Mouse (Mus musculus) cerebellum, adult 8-10 months (tissue): Measurements from ENCODE around the gene Gins2.

Source experiments
- DNase-seq: peaks from one replicate; pipeline ENCODE4 v3.0.0; 2022

Gene Gins2

GRCm38 (mm10) chr8:120563851-120564837 lies 25.0 kb downstream of the Gins2 start:
- DNase-seq = peak; percentile 68

- no peak for DNase-seq
Observed at GRCm38 (mm10) chr8:120563348-120563724, 25.8 kb downstream of the Gins2 start.

GRCm38 (mm10) chr8:120562680-120563347 lies 26.3 kb downstream of the Gins2 start:
- no peak for DNase-seq

DNA sequence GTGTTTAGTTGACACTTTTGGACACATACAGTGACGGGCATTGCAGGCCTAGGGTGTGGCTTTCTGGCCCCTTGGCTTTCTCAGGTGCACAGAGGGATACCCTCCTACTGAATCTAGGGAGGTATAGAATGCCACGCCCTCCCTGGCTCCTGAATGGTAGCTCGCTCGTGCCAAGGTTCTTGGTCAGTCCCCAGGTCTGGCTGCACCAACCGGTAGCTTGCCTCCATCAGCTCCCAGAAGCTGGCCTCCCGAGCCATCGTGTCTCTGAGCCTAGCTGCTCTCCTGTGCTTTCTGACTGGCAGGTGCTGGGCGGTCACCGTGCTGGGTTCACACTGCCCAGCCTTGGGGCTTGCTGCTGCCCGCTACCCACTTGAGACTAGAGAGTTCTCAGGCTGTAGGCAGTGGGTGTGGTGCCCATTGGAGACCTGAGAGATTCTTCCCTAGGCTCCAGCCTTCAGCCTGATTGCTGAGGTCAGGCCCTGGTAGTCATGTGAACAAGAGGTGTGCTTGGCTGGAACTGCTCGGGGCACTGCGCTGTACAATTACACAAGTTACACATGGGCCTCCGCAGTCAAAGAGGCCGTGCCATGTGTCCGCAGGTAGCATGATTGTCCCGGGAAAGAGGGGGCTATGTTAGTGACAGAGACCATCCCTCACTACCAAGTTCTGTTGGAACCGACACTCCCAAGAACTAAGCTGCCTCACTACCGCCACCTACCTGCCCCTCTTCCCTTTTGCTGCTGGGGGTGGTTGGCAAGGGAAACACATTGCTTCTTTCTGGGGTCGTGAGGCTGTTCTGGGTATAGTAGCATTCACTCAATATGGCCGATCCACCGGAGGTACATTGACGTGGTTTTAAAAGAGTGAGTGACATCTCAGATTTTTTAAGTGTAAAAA lies 27.3 kb downstream of the Gins2 start:
- no peak for DNase-seq

GRCm38 (mm10) chr8:120560535-120560934 lies 28.6 kb downstream of the Gins2 start:
- no peak for DNase-seq

- DNase-seq = no peak
Observed at GRCm38 (mm10) chr8:120559654-120560053, 29.4 kb downstream of the Gins2 start.

DNA sequence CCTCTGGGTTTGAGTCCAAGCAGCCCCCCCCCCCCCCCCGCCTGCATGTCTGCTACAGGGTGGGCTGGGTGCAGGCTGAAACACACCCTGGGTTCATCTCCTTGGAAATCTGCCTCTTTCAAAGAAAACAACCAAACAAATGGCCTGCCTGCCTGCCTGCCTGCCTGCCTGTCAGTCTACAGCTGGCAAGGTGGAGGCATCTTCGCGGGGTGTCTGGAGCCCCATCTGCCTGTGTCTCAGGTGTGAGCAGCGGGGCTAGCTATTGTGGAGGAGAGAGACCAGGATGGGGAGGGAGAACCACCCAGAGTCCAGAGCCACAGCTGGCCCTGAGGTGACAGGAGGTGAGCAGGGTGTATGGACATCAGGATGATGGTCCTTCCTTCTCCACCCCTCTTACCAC lies 30.9 kb downstream of the Gins2 start:
- no peak for DNase-seq

GRCm38 (mm10) chr8:120557170-120557965 lies 31.7 kb downstream of the Gins2 start:
- DNase-seq = peak; percentile 70

DNA sequence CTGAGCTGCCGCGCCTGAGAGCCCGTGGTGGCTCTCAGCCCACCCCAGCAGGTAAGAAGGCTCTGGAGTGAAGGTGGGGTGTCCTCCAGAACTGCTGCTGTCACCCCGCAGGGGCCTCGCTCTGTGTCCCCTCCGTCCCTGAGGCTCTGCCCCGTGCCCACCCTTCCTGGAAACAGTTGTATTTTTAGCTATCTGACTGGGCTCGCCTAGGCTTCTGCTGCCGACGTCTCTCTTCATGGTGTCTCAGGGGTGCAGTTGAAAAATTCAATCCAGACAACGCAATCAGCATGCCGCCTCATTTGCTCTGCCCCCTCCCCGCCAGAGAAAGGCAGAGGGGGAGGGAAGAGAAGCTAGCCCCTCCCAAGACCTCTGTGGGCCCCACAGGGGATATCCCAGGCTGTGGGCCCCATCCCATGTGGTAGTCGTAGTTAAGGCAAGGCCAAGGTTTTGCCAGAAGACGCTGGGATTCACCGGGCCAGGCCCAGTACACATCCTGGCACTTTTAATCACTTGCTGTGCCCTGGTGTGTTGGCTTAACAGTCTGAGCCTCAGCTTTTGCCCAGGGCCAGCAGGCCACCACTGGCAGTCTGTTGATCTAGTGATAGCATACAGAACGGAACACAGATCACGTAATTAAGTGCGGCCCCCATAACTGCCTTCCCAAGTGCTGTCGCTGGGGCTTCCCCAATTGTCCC lies 32.8 kb downstream of the Gins2 start:
- peak; percentile 26 for DNase-seq

GRCm38 (mm10) chr8:120554466-120555039 lies 34.6 kb downstream of the Gins2 start:
- no peak for DNase-seq

GRCm38 (mm10) chr8:120553441-120554123 lies 35.5 kb downstream of the Gins2 start:
- no peak for DNase-seq

GRCm38 (mm10) chr8:120552509-120552908 lies 36.6 kb downstream of the Gins2 start:
- DNase-seq = no peak

DNA sequence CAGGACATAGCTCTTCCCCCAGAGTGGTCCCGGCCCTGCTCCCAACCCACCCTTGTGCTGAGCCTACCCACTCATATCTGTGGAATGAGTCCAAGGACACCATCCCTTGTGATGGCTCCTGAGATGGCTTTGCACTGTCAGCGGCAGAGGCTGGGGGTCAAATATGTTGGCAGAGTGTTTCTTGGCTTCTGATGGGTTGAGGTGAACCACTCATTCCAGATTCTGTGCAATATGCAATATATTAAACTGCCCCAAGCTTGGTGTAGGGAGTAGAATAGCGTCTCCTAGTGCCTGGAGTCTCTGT lies 37.5 kb downstream of the Gins2 start:
- no peak for DNase-seq

DNA sequence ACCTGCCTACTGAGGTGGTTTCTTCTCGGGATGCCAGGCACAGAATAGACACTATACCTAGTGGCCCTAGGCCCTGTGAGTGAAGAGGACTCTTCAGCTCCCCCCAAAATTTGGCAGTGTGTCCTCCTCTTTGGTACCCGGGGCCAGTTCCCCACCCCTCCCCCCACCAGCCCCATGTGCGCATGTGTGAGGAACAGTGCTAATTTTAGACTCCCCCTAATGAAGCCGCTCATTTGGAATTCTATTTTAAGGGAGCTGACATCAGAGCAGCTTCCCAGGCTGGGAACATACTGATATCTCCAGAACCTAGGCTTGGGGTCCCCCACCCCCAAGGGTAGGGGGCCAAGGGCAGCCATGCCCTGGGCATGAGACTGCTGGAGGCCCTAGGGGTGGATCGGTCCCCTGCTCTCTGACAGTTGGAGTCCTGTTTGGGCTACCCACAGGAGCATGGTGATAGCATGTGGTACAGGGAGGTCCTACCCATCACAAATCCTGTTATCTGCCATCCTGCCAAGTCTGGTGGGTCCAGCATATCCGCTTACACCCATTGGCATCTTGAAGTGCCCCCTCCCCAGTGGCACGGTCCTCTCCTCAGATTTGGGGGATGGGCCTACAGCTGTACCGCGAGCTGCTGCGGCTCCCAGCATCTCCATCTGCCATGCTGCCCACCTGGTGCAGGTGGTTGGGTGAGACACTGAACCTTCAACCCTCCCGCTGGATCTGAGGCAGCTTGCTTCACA lies 38.0 kb downstream of the Gins2 start:
- DNase-seq = peak; percentile 59

- DNase-seq = no peak
Observed at GRCm38 (mm10) chr8:120550430-120550829, 38.7 kb downstream of the Gins2 start.

DNA sequence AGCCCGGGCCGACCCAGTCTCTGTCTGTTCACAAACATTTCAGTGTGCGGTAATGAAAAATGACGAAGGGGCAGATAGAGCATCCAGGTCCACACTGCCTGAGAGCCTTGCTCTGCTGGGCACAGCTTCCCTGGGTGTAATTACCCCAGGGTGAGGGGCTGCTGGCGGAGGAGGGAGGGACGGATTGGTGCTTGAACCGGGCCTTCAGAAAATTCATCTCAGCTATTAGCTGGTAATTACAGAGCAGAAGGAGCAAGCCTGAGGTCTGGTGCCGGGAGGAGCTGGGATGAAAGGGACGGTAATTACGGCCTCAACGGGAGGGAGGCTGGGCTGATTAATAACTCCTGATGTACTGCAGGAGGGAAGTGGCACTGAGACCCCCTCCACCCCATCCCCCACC lies 39.2 kb downstream of the Gins2 start:
- no peak for DNase-seq

DNA sequence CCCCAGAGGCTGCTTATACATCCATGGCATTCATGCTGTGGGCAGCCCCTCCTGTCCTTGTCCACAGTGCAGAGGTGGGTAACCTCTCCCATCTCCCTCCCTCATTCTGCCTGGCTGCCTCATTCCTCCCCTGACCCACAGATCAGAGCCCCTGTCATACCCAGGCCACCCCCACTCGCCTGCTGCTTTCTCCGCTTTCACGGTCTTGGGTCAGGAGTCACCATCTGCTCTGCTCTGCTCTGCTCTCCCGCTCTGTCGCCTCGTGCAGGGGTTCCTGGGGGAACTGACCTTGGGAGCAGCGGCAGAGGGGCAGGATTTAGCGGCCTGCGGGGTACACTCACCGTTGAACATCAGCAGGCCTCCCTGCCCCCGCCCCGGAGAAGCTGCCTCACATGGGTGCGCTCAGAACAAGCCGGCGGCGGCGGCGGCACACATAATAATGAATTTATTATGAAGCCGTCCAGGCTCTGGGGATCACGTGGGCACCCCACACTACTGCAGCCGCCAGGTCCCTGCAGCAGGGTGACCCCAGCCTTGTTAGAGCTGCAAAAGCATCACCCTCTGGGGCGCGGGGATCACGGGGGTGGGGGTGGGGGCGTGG lies 39.7 kb downstream of the Gins2 start:
- peak; percentile 56 for DNase-seq

DNA sequence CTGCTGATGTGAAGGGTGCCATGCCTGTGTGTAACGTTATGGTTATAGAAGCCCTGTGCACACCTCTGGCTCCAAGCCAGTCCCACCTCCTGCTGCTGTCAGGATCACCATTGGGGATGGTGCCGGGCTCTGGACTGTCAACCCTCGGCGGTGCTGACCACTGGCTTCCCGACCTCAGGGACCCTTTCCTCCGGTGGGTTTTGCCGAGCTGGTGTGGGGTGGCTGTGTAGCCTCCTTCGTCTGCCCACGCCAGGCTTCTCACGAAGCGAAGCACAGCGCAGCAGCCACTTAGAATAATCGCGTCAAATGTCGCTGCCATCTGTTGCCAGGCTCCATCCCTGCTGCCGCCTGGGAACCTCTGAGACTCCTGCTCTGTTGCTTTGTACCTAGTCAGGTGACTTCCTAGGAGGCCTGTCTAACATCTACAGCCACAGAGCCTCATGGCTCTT lies 40.8 kb downstream of the Gins2 start:
- DNase-seq = peak; percentile 67

- no peak for DNase-seq
Observed at GRCm38 (mm10) chr8:120547562-120547961, 41.5 kb downstream of the Gins2 start.
